Mouse (Mus musculus) heart, embryonic 13.5 days (tissue): Measurements from ENCODE around the gene Cdca5. TPM values are rescaled to one million over a fixed set of nuclear protein-coding genes. Genes with fewer than 3 reads are reported as not detected.

Source experiments
- ATAC-seq: fragments of 200-750 bp; cut with Nextera tagmentation; 2 replicates; pipeline ENCODE4 v1.8.0; 2017; ENCODE audit warnings: moderate TSS enrichment; ENCODE audit not compliant: insufficient number of reproducible peaks, low FRiP score, low TSS enrichment; ENCODE audit errors: extremely low read depth
- H3K27ac ChIP-seq: fragments of 300-500 bp; sonication (generic); replicated peaks from 2 replicates; pipeline ENCODE4 v1.5.1; 2015; ENCODE audit warnings: moderate library complexity, mild to moderate bottlenecking, inconsistent platforms
- H3K27me3 ChIP-seq: fragments of 300-500 bp; sonication (generic); replicated peaks from 2 replicates; pipeline ENCODE4 v1.6.1; 2015; ENCODE audit warnings: mild to moderate bottlenecking, inconsistent platforms
- H3K36me3 ChIP-seq: fragments of 300-500 bp; sonication (generic); 2 replicates; pipeline ENCODE4 v1.6.1; 2015; ENCODE audit warnings: mild to moderate bottlenecking, inconsistent platforms
- H3K4me1 ChIP-seq: fragments of 300-500 bp; sonication (generic); 2 replicates; pipeline ENCODE4 v1.6.1; 2015; ENCODE audit warnings: inconsistent platforms
- H3K4me2 ChIP-seq: fragments of 300-500 bp; sonication (generic); 2 replicates; pipeline ENCODE4 v1.6.1; 2015; ENCODE audit warnings: inconsistent platforms, mild to moderate bottlenecking, moderate library complexity
- H3K4me3 ChIP-seq: fragments of 300-500 bp; sonication (generic); 2 replicates; pipeline ENCODE4 v1.5.1; 2015; ENCODE audit warnings: moderate library complexity, mild to moderate bottlenecking, inconsistent platforms
- H3K9ac ChIP-seq: fragments of 300-500 bp; sonication (generic); 2 replicates; pipeline ENCODE4 v1.6.1; 2015; ENCODE audit warnings: inconsistent platforms, mild to moderate bottlenecking, moderate library complexity
- H3K9me3 ChIP-seq: fragments of 300-500 bp; sonication (generic); 2 replicates; pipeline ENCODE4 v1.6.1; 2016; ENCODE audit warnings: inconsistent platforms
- WGBS: fragments of 180-500 bp; shearing (Covaris S2); methylation state at CpG from one replicate; pipeline ENCODE4 v1.1.7; 2015; ENCODE audit warnings: mixed read lengths; 5-methylcytosine and 5-hydroxymethylcytosine counted together
- polyA plus RNA-seq: library from polyadenylated mRNA; unstranded; fragments of >200 nt; fragmentation: Nextera tagmentation; extraction: Ambion mirVana; gene quantifications from 2 replicates; pipeline ENCODE4 v1.2.1, GENCODE M21; 2015

Cdca5 gene
- polyA plus RNA-seq, 1 experiment from 2014 or later, result 27.6 TPM

DNA sequence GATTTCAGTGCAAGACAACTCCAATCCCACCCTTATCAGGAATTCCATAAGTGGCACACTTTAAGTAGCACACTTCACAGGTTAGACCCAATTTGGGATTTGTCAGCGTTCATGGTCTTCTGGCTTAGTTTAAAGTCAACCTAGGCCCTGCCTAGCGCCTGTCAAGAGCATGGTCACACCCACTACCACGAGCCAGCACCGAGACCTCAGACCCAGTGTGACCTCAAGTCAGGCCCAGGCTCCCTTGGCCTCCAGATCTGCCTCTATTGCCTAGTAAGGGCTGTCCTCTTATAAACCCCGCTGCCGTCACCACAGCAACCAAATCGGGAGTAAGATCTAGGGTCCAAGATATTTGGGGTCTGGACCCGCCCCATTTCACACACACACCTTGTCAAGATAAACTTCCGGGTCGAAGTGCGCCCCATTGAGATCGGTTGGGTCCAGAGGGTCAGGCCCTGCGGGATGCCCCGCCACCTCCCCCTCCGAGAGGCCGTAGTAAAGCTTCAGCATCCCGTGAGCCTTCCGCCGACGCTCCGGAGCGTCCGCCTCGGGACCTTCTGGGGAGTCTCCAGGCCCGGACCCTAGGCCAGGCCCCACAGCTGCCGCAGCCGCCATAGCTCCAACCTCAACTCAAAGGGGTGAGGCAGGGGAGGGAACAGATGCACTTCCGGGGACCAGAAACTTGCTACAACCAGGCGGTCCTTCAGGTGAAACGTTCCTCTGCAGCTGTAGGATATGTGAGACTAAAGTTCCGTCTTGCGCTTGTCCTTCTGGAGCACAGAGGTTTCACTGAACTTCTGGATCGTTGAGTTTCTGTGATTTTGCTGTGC, 8.0 kb upstream of the Cdca5 start, which contains the start of gene Vps51:
Vps51 (minus strand) TSS at position 668 of the 830 bp plus-strand sequence.
- H3K9me3 ChIP-seq, result no peaks in the 10 kb centered on the region
- H3K36me3 ChIP-seq, result peaks cover 53% of the 10 kb centered on the region
- 1% methylated on average over 33 of the region's 33 CpGs for WGBS
- H3K9ac ChIP-seq, result peak within 1 kb of the TSS; percentile 82
- peaks cover 13% of the 10 kb centered on the region for H3K4me1 ChIP-seq
- H3K27me3 ChIP-seq, result no peaks in the 10 kb centered on the region
- H3K27ac ChIP-seq, result peak within 1 kb of the TSS; percentile 69
- peak; percentile 45 for ATAC-seq
- peak within 1 kb of the TSS; percentile 79 for H3K4me2 ChIP-seq
- H3K4me3 ChIP-seq, result peak within 1 kb of the TSS; percentile 72

DNA sequence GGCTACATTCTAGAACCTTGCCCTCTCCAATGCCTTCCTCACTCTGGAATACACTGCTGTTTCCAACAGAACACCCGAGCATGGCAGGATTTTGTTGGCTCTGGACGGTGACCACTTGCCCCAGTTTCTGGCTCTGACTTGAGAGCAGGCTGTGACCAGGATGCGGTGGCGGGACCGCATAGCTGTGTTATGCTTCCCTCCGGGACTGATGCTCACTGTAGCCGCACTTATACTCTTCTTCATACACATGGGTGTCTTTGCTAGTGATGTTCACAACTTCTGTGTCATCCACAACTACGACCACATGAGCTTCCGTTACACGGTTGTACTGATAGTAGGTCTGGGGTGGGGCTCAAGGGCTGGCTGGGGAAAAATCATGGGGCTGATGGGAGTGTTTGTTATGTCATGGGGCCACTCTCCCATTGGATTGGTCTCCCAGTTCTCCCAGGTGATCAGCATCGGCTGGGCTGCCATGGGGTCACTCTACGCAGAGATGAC, 4.8 kb upstream of the Cdca5 start, which contains the start of gene Tmem262:
Tmem262 (plus strand) TSS at position 51 of the 498 bp plus-strand sequence.
- WGBS, result 89% methylated on average over 12 of the region's 12 CpGs

DNA sequence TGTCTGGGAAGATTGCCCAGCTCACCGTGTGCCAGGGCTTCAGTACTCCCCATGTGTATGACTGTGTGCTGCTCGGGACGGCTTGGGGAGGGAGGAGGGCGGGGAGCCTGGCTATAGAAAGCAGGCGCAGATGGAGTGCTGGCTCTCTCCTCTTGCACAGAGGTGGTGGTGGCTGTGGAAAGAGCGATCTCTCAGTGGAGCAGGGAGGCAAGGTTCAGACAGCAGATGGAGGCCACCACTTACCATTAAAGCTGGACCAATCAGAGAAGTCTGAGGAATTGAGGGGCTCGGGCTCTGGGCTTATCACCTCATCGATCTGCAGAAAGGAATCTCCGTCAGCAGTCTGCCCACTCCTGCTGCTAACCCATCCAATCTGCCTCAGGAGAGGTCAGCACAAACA, 2.6 kb upstream of the Cdca5 start, which contains the start of gene Gm28374:
Gm28374 (minus strand) TSS at position 101 of the 400 bp plus-strand sequence.
- ATAC-seq, result no peak
- Histone ChIP-seq H3K9me3 (no peaks in the 10 kb centered on the region), H3K9ac (no peak within 1 kb of the TSS), H3K4me1 (peaks cover 27% of the 10 kb centered on the region), H3K4me3 (no peak within 1 kb of the TSS), H3K27me3 (no peaks in the 10 kb centered on the region), H3K36me3 (peaks cover 48% of the 10 kb centered on the region), H3K4me2 (no peak within 1 kb of the TSS), H3K27ac (no peak within 1 kb of the TSS)
- 84% methylated on average over 9 of the region's 9 CpGs for WGBS

More for the DNA sequence above, 4.8 kb upstream of the Cdca5 start, which contains the start of gene Tmem262:
- no peaks in the 10 kb centered on the region for H3K9me3 ChIP-seq
- peaks cover 40% of the 10 kb centered on the region for H3K36me3 ChIP-seq
- ATAC-seq, result no peak
- H3K9ac ChIP-seq, result no peak within 1 kb of the TSS
- H3K4me2 ChIP-seq, result no peak within 1 kb of the TSS
- no peaks in the 10 kb centered on the region for H3K27me3 ChIP-seq
- H3K4me3 ChIP-seq, result no peak within 1 kb of the TSS
- H3K27ac ChIP-seq, result no peak within 1 kb of the TSS
- peaks cover 25% of the 10 kb centered on the region for H3K4me1 ChIP-seq

DNA sequence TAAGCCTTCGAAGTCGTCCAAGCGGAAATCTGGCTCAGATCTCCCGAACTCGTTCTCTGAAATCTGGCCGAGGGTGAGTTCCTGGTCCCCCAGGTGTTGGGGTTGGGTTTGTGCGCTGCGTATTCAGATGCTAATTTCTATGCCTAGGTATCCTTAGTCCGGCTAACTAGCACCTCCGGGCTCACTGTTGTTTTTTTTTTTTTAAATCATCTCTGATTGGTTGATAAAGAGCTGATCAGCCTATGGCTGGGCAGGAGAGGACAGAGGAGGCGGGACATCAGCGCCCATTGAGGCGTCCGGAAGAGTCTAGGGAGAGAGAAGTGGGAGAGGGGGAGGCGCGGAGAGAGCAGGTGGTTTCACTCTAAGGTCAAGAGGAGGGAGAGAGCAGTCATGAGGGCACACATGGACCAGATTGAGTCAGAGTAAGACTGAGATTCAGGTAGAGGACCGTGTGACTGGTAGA, 665 bp downstream of the Cdca5 start:
- Histone ChIP-seq H3K9ac (peak overlapping the region; percentile 89), H3K9me3 (no peaks in the 10 kb centered on the region)
- no peak for ATAC-seq

DNA sequence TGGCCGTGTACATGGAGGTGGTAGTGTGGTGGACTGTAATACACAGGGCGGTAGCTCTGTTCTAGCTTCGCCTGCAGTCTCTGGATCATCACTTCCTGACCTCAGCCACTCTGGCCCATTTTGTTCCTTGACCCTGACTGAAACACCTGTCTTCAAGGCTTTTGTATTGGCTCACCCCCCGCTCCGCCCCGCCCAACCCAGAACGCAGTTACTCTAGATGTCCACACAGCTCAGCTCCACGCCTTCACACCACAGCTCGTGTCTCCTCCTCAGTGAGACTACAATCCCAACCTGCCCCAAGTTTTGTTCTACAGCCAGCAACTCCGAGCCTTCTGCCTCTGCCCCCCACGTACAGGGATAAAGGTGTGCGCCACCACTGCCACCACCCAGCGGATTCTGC, 4.1 kb downstream of the Cdca5 start:
- H3K4me1 ChIP-seq, result peaks cover 16% of the 10 kb centered on the region
- H3K27ac ChIP-seq, result no peak overlapping the region
- H3K9ac ChIP-seq, result no peak overlapping the region
- no peaks in the 10 kb centered on the region for H3K27me3 ChIP-seq
- WGBS, result 91% methylated on average over 13 of the region's 13 CpGs
- no peaks in the 10 kb centered on the region for H3K9me3 ChIP-seq
- H3K4me2 ChIP-seq, result no peak overlapping the region
- no peak for ATAC-seq
- H3K36me3 ChIP-seq, result peaks cover 69% of the 10 kb centered on the region
- no peak overlapping the region for H3K4me3 ChIP-seq

More for the DNA sequence above, 665 bp downstream of the Cdca5 start:
- H3K4me3 ChIP-seq, result peak overlapping the region; percentile 84
- peaks cover 68% of the 10 kb centered on the region for H3K36me3 ChIP-seq
- peak overlapping the region; percentile 93 for H3K4me2 ChIP-seq
- WGBS, result 0% methylated on average over 17 of the region's 17 CpGs
- H3K4me1 ChIP-seq, result peaks cover 22% of the 10 kb centered on the region
- H3K27me3 ChIP-seq, result no peaks in the 10 kb centered on the region
- H3K27ac ChIP-seq, result peak overlapping the region; percentile 59

DNA sequence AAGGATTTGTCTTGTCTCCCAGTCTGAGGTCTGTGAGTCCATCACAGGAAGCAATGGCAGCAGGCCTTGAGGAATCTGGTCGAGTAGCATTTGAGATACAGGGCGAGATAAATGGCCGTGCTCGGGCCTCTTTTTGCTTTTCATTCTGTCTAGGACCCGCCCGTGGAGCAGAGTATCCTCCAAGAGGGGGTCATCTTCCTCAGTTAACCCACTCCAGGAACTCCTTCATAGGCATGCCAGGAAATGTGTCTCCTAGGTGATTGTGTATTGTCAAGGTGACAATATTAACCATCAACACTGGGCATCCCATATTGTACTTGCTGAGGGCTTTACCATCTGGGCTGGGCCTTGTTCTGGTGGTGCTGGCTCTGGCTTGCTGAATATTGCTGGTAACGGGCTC, 9.3 kb downstream of the Cdca5 start, which contains the start of gene AC131692.1:
AC131692.1 (plus strand) TSS at position 301 of the 400 bp plus-strand sequence.
- Histone ChIP-seq H3K4me2 (no peak within 1 kb of the TSS), H3K36me3 (peaks cover 74% of the 10 kb centered on the region), H3K4me1 (no peaks in the 10 kb centered on the region), H3K4me3 (no peak within 1 kb of the TSS), H3K27me3 (no peaks in the 10 kb centered on the region), H3K9ac (no peak within 1 kb of the TSS), H3K27ac (no peak within 1 kb of the TSS), H3K9me3 (no peaks in the 10 kb centered on the region)
- ATAC-seq, result no peak
- 88% methylated on average over 7 of the region's 7 CpGs for WGBS

DNA sequence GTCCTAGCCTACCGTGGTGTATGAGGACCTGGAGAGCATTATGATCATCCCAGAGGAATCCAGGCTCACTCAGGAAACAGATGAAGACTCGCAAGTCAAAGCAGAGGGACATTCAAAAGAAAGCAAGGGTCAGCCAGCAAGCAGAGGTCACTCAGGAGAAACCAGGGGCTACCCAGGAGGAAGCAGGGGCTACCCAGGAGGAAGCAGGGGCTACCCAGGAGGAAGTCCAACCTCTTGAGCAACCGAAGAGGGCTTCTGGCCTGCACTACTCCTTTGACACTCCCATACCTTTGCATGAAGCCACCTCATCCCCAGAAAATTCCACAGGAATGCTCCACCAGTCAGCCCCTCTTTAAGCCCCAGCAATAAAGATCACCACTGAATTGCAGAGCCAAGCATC, 13.1 kb downstream of the Cdca5 start:
- H3K9ac ChIP-seq, result no peak overlapping the region
- H3K4me2 ChIP-seq, result no peak overlapping the region
- H3K4me3 ChIP-seq, result no peak overlapping the region
- no peaks in the 10 kb centered on the region for H3K9me3 ChIP-seq
- no peaks in the 10 kb centered on the region for H3K27me3 ChIP-seq
- ATAC-seq, result no peak
- H3K36me3 ChIP-seq, result peaks cover 48% of the 10 kb centered on the region
- 82% methylated on average over 3 of the region's 3 CpGs for WGBS
- H3K4me1 ChIP-seq, result no peaks in the 10 kb centered on the region
- no peak overlapping the region for H3K27ac ChIP-seq

DNA sequence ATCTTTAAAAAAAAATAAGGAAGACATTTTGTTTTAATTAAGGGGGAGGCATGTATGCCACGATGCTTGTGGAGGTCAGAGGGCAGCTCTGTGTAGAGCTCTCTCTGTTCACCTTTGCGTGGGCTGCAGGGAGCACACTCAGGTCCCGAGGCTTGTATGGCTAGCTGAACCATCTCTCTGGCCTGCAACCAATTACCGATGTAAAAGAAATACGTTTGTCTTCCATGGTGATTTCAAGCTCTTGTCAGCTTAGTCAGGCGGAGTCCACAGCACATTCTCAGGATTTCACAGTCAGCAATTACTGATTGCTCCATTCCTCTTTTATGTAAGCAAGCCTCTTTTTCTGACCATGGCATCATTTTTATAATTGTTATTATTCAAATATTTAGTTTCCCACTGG, 16.4 kb downstream of the Cdca5 start:
- WGBS, result 76% methylated on average over 6 of the region's 6 CpGs
- H3K27me3 ChIP-seq, result no peaks in the 10 kb centered on the region
- no peak overlapping the region for H3K9ac ChIP-seq
- H3K36me3 ChIP-seq, result peaks cover 23% of the 10 kb centered on the region
- H3K4me3 ChIP-seq, result no peak overlapping the region
- no peak for ATAC-seq
- H3K4me2 ChIP-seq, result no peak overlapping the region
- H3K4me1 ChIP-seq, result no peaks in the 10 kb centered on the region
- H3K9me3 ChIP-seq, result no peaks in the 10 kb centered on the region
- H3K27ac ChIP-seq, result no peak overlapping the region

DNA sequence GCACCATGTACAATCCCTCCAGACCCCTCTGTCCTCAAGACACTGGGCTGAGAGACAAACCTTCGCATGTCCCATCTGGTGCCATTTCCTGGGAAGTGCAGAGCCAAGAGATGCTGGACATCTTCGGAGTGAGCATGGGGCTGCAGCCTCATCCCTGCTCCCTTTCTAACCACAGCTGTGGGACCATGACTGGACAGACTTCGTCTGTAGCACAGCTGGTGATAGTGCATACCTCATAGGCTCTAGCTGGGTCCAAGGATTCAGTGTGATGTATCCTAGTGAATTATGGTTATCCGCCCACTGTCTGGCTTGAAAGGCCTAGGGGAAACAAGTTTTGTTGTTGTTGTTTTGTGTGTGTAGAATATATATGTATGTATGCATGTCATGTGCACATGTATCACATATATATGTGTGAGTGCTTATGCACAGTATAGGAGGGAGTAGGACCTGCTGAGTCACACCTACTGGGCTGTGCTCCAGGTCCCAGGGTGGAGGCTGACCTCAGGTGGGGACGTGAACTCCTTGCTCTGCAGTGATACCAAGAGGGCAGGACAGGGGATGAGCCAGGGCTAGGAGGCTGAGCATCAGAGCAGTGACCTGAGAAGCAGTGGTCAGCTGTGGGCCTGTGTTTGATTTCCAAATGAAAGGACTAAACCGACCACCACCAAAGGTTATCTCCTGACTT, 17.5 kb downstream of the Cdca5 start:
- no peak overlapping the region for H3K4me2 ChIP-seq
- WGBS, result 68% methylated on average over 6 of the region's 6 CpGs
- H3K4me1 ChIP-seq, result no peaks in the 10 kb centered on the region
- no peak overlapping the region for H3K9ac ChIP-seq
- ATAC-seq, result no peak
- H3K36me3 ChIP-seq, result peaks cover 18% of the 10 kb centered on the region
- H3K27me3 ChIP-seq, result no peaks in the 10 kb centered on the region
- H3K4me3 ChIP-seq, result no peak overlapping the region
- H3K9me3 ChIP-seq, result no peaks in the 10 kb centered on the region
- H3K27ac ChIP-seq, result no peak overlapping the region

DNA sequence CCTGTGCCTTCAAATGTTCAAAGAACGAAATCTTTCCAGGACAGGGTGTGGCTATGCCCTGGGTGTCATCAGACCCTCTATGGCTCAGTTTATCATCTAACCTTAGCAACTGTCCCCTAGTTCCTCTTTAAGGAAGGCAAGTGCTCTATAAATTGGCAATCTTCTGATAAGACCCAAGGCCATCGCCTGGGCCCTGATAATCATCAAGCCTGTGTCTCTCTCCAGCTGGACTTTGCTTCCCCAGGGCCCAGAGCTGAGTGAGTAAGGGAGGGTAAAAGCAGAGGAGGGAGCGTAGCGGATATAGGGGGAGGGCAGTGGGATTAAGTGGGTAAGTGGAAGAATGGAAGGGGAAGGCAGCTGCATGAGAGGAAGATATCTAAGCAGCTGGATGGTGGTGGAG, 19.7 kb downstream of the Cdca5 start:
- H3K27ac ChIP-seq, result no peak overlapping the region
- H3K4me2 ChIP-seq, result no peak overlapping the region
- 53% methylated on average over 4 of the region's 4 CpGs for WGBS

DNA sequence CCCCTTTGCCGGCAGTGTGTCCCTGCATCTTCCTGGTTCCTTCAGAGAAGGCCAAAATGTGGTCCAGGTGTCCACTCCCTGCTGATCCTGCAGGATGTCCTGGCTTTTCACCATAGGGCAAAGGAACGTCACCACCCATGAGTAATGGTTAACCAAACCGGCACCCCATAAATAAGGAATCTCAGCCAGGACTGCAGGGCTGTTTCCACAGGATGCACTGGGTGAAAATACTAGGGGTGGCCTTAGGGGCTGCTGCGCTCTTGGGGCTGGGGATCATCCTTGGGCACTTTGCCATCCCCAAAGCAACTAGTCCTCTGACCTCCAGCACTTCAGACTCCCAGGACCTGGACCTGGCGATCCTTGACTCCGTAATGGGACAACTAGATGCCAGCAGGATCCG, 20.8 kb downstream of the Cdca5 start, which contains the start of gene Naaladl1:
Naaladl1 (plus strand) TSS at position 197 of the 400 bp plus-strand sequence.
- Histone ChIP-seq H3K4me1 (no peaks in the 10 kb centered on the region), H3K36me3 (no peaks in the 10 kb centered on the region), H3K9me3 (no peaks in the 10 kb centered on the region), H3K9ac (peak within 1 kb of the TSS; percentile 61), H3K27me3 (no peaks in the 10 kb centered on the region), H3K27ac (no peak within 1 kb of the TSS), H3K4me2 (no peak within 1 kb of the TSS), H3K4me3 (no peak within 1 kb of the TSS)
- 85% methylated on average over 7 of the region's 7 CpGs for WGBS
- ATAC-seq, result no peak

More for the DNA sequence above, 19.7 kb downstream of the Cdca5 start:
- H3K9ac ChIP-seq, result peak overlapping the region; percentile 61
- H3K9me3 ChIP-seq, result no peaks in the 10 kb centered on the region
- no peak overlapping the region for H3K4me3 ChIP-seq
- H3K27me3 ChIP-seq, result no peaks in the 10 kb centered on the region
- H3K4me1 ChIP-seq, result no peaks in the 10 kb centered on the region
- peaks cover 9% of the 10 kb centered on the region; the same call in 1 of the 2 replicates for H3K36me3 ChIP-seq
- no peak for ATAC-seq
